Mouse (Mus musculus): Measurements from ENCODE around the gene Sh3gl1.

GRCm38 (mm10) chr17:56036176-56036900 lies at the start of gene Sh3gl1:
- TF ChIP-seq CTCF (IDR thresholded peaks at IDR 0.05; ENCODE audit: extremely low read depth, insufficient read length, insufficient replicate concordance, low read depth, low read length) (peak; percentile 96), POLR2A (IDR thresholded peaks at IDR 0.05; ENCODE audit: low read depth, low read length) (peak; percentile 89)

Measured in small intestine, adult 2 months (tissue).